Mouse (Mus musculus) frontal cortex, postnatal 10 days (tissue): ENCODE measurements around the gene Etv4.
A peak's percentile ranks its signal among the peaks of the same experiment; 100 is the strongest.

Experiments used
- DNase-seq, 2 experiments: peaks; one replicate each; pipeline ENCODE4 v3.0.0; 2022; ENCODE audit warnings: low spot score in 2 of 2, mixed read lengths in 1 of 2

The Etv4 gene

DNA sequence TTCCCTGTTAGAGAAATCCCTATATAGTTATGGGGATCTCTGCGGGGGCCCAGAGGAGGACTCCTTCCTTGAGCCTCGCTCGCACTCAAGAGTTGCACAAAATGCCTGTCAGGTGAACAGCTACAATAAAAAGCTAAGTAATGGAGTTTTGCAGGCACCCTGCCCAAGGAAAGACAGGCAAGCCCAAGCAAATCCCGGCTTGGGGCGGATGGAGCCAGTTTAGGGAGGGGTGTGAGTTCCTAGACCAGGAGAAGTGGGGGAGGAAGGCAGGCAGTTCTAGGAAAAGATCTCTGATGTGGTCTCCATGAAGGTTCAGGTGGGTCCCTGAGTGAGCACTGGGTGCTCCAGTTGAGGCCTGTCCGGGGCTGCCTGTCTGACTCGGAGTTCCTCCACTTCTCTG is 1.5 kb upstream of the Etv4 start:
- no peak for DNase-seq

GRCm38 (mm10) chr11:101785852-101786205 is 658 bp upstream of the Etv4 start:
- DNase-seq, result no peak

GRCm38 (mm10) chr11:101784488-101785142 is 556 bp downstream of the Etv4 start:
- DNase-seq, result peak in 1 of 2 experiments; percentile 33

- DNase-seq, result no peak
Measured at GRCm38 (mm10) chr11:101784072-101784471, 1.1 kb downstream of the Etv4 start.

- DNase-seq, result no peak
Measured at GRCm38 (mm10) chr11:101783584-101783983, 1.6 kb downstream of the Etv4 start.

- no peak for DNase-seq
Measured at GRCm38 (mm10) chr11:101783135-101783534, 2.0 kb downstream of the Etv4 start.

DNA sequence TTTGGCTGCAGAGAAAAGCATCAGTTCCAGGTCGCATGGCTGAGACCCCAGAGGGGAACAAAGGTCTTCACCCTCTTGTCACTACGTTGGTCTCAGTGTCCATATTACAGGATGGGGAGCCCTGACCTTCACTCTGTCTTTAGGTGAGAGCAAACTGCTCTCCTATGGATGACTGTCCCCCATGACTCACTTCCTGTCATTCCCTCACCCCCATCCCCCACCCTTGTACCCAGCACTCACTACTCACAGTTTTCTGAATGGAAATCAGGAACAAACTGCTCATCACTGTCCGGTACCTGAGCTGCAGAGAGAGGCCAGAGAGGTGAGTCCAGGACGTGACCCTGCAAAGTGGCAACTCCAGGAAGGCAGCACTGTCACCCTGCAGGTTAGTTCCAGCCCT is 8.3 kb downstream of the Etv4 start:
- no peak for DNase-seq

DNA sequence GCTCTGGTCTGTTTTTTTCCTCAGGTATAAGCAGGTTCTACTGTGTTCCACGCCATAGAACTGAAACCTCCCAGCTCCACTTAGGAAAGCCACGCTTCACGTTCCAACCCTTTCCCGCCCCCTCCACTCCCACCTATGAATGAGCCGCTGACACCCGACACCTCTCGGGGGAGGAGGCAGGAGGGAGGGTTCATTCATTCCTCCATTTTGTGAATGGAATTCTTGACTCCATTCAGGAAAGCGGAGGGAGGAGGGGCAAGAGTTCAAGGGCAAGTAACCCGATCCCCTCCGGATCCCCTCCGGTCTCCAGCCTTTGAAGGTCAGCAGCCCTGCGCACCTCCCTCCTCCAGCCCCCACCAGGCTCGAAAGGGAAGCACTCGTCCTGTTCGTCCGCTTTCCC is 12.7 kb downstream of the Etv4 start:
- DNase-seq, result no peak

DNA sequence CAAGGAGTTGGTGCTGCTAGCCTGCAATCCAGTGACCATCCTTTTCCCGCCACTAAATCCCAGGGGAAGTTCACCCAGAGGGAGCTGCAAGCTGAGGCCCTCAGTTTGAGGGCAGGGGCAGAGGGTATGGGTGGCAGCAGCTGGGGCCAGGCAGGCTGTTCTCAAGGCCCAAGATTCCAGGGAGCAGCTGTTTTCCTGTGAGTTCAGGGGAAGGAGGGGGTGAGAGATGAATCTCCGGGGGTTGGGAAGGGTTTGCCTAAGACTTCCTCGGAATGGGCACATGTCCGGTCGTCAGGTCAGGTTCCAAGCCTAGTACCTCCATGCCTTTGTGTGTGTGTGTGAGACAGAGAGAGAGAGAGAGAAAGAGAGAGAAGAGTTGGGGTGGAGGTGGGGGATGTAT is 13.1 kb downstream of the Etv4 start:
- no peak for DNase-seq

DNA sequence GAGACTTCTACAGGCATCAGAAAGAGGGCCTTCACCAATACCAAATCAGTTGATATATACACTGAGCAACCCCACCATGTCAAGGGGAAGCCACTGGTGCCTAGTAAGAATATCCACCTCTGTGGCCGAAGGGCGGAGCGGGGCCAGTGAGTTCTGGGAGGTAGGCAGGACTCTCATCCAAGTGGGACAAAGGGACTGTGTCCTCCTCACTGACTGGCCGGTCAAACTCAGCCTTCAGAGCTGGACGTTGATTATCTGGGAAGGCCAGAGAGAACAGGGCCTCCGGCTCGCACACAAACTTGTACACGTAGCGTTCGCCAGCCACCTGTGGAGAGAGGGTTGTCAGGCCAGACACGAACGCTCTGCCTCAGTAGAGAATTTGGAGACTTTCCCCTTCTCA is 14.9 kb downstream of the Etv4 start:
- DNase-seq, result no peak

- DNase-seq, result no peak
Measured at GRCm38 (mm10) chr11:101768721-101769120, 16.4 kb downstream of the Etv4 start.

- DNase-seq, result no peak
Measured at GRCm38 (mm10) chr11:101767326-101767725, 17.8 kb downstream of the Etv4 start.

DNA sequence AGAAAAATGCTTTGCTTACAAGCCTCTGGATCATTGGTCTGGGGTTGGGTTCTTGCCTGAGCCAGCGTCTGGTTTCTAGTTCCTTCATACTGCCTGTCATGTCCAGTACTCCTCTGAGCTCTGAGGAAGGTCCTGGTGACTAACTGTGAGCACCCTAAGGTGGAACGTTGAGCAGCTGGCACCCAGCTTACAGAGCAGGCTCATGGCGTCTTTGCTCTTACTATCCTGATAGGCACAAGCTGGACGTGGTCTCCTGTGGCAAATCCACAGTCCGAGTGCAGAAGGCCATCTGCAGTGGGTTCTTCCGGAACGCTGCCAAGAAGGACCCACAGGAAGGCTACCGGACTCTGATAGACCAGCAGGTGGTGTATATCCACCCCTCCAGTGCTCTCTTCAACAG is 20.6 kb downstream of the Etv4 start:
- DNase-seq, result no peak

DNA sequence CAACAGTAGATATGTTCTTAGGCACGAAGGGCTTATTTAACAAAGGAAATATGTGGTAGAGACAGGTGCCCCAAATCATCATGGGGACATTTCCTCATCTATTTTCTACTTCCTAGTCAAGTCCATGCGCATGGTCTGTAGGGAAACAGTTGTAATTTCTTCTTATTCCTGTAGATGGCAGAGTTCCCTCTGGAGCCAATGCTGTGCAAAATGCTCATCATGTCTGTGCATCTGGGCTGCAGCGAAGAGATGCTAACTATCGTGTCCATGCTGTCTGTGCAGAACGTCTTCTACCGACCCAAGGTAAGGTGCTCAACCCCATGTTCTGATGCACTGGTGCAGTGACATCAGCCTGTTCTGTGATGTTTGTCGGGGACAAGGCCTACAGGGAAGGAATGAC is 21.4 kb downstream of the Etv4 start:
- no peak for DNase-seq

DNA sequence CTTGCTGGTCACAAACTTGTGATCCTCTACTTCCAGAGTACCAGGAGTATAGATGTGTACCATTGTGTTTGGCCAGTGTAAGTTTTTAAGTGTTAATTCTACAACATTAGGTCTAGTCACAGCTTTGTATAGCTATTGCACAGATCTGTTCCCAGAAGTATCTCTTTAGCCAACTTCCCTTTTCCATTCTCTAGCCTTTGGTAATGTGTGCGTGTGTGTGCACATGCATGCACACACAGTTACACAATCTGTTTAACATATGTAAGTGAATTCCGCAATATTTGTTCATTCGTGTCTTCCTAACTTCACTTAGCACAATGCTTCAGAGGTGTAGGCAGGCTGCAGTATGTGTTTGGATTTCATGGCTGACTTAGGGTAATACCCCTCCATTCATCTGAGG is 25.6 kb downstream of the Etv4 start:
- no peak for DNase-seq

GRCm38 (mm10) chr11:101758431-101758830 is 26.7 kb downstream of the Etv4 start:
- DNase-seq, result peak; percentile 37 to 63

DNA sequence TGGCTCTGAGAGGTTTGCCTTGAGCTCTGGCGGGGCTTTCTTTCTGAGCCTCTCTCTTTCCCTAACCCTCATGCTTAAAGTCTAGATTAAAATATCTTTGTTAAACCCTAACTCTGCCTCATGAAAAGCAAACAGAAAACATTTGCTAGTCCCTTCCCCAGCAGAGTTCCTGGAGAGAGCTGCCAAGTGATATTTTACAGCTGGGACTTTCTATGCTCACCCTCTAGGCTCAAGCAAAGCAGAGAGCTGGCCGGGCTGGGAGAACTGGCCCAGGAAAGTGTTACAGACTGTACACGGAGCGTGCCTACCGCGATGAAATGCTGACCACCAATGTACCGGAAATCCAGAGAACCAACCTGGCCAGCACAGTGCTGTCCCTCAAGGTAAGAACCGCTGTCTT is 27.8 kb downstream of the Etv4 start:
- no peak for DNase-seq

DNA sequence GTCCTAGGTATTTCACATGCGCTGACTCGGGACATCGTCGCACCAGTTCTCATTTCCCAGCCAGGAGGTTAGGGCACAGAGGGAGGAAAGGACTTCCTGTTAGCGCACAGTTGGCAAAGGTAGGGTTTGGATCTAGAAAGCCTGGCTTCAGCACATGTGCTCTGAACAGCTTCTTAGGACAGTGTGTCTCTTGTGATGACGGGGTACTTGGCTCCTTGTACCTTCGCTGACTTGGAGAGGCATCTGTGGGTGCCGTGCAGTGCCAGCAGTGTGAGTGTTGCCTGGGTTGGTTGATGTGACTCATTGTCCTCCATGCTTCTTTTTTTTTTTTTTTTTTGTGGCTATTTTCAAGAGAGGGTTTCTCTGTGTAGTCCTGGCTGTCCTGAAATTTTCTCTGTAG is 28.6 kb downstream of the Etv4 start:
- no peak for DNase-seq

DNA sequence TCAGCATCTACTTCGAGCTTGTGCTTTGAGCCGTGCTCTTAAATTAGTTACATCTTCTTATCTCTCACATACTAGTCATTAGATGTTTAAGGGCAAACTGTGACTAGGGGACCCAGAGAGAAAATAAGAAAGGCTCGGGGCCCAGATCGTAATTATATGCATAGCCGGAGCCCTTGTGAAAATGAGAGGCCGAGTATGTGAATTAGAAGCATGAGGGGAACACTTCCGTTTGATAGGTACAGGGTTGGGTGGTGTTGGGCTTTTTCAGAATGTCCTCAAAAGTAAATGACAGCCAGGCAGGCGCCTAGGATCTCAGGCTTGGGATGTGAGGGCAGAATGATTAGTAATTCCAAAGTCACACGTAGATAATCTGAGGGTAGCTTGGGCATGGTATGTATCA is 51.6 kb downstream of the Etv4 start:
- no peak for DNase-seq

DNA sequence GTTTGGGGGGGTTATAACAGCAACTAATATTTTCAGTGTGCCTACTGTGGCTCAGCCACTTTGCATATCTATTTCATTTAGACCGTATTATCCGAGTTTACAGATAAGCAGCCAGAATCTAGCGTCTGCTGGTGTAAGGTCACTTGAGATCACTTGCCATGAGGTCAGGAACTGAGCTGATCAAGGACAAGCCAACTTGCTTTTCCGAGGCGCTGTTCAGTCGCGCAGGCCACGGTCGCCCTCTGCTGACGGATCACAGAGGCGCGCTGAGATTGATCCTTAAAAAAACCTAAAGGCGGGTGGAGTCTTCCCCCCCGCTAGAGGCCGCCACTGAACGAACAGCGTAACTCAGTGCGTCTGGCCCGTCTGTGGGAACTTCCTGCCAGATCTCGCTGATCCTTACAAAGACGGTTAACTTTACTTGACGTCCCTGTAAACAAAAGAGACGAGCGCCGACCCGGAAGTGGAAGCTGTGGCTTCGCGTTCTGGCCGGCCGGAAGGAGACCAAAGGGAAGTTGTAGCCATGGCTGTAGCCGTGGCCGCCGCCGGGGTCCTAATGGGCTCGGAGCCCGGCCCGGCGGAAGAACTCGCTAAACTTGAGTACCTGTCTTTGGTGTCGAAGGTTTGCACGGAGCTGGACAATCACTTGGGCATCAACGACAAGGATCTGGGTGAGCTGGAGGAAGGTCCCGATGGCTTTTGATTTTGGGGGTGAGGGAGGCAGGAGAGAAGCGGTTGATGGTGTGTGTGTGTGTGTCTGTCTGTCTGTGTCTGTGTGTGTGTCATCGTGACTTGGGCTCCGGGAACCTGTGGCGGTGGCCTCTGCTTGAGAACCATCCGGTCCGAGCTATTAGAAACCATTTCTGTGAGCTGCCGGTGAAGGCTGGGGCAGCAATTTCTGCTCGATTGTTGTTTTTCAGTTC is 52.4 kb downstream of the Etv4 start, which contains the start of gene Dhx8:
Gene Dhx8 (plus strand): TSS at position 402 of the 923 bp plus-strand sequence.
- peak; percentile 95 to 97 for DNase-seq

GRCm38 (mm10) chr11:101729308-101729707 is 55.9 kb downstream of the Etv4 start:
- no peak for DNase-seq

DNA sequence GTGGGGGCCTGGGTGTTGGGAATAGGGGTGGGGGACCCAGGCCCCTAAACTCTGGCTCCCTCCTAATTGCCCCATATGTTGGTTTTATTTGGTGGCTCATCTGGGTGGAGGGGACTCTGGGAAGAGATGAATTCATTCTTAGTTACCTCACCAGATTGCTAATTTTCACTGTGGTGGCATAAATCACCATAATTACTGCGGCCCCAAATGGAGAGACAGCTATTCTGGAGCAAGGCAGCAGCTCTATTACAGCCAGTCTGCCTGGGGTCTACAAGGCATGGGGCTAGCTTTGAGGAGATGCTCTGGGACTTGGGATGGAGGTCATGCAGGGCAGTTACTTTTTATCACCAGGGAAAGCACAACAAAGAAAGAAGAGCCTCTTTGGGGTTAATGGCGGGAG is 58.4 kb downstream of the Etv4 start:
- no peak for DNase-seq

DNA sequence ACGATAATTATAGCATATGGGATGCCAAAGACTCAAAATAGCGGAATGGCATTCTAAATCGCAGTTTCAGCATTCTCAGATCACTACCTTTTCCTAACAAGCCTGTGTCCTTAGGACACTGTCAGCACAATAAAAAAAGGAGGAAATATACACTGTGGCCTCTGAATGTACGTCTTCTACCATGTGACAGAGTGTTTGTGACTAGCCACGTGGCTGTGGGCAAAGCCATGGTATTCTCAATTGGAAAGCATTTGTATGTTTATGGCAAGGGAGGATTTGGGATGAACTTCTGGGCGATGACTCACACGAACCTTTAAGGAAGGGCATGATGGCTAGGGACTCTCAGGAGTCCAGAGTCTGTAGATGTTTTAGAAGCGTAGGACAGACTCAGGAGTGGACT is 60.1 kb downstream of the Etv4 start:
- no peak for DNase-seq
